Mouse (Mus musculus) R1 (cell line): ENCODE measurements around the gene Myo10.

Source experiments
- DNase-seq: peaks from one replicate; pipeline ENCODE4 v3.0.0-alpha.2; 2018; ENCODE audit warnings: low read depth, low spot score

Myo10 gene

GRCm38 (mm10) chr15:25651820-25652219 lies 29.5 kb downstream of the Myo10 start:
- no peak for DNase-seq

GRCm38 (mm10) chr15:25652368-25652767 lies 30.0 kb downstream of the Myo10 start:
- DNase-seq = no peak

GRCm38 (mm10) chr15:25652933-25653332 lies 30.6 kb downstream of the Myo10 start:
- no peak for DNase-seq

GRCm38 (mm10) chr15:25653680-25654079 lies 31.4 kb downstream of the Myo10 start:
- no peak for DNase-seq

- no peak for DNase-seq
Observed at GRCm38 (mm10) chr15:25662833-25663519, 40.7 kb downstream of the Myo10 start.

GRCm38 (mm10) chr15:25669283-25670247 lies 47.2 kb downstream of the Myo10 start:
- peak; percentile 53 for DNase-seq

- DNase-seq = no peak
Observed at GRCm38 (mm10) chr15:25673231-25673980, 51.1 kb downstream of the Myo10 start.

GRCm38 (mm10) chr15:25674099-25674931 lies 52.0 kb downstream of the Myo10 start:
- no peak for DNase-seq

GRCm38 (mm10) chr15:25674932-25675250 lies 52.6 kb downstream of the Myo10 start:
- DNase-seq = no peak

- DNase-seq = no peak
Observed at GRCm38 (mm10) chr15:25675359-25675758, 53.0 kb downstream of the Myo10 start.

GRCm38 (mm10) chr15:25676056-25676785 lies 53.9 kb downstream of the Myo10 start:
- DNase-seq = no peak

- no peak for DNase-seq
Observed at GRCm38 (mm10) chr15:25679081-25679480, 56.8 kb downstream of the Myo10 start.

GRCm38 (mm10) chr15:25679616-25680015 lies 57.3 kb downstream of the Myo10 start:
- DNase-seq = no peak

GRCm38 (mm10) chr15:25680269-25680818 lies 58.0 kb downstream of the Myo10 start:
- no peak for DNase-seq

GRCm38 (mm10) chr15:25682953-25683507 lies 60.7 kb downstream of the Myo10 start:
- DNase-seq = no peak

- DNase-seq = no peak
Observed at GRCm38 (mm10) chr15:25685186-25685585, 62.9 kb downstream of the Myo10 start.

GRCm38 (mm10) chr15:25688424-25689283 lies 66.3 kb downstream of the Myo10 start:
- DNase-seq = peak; percentile 34

- no peak for DNase-seq
Observed at GRCm38 (mm10) chr15:25689477-25689876, 67.2 kb downstream of the Myo10 start.
